Mouse (Mus musculus) forebrain, embryonic 14.5 days (tissue): ENCODE results near the gene Defb33. TPM values are rescaled to one million over a fixed set of nuclear protein-coding genes. Genes with fewer than 3 reads are reported as not detected.

Experiments
- polyA plus RNA-seq: library from polyadenylated mRNA; unstranded; fragments of >200 nt; fragmentation: Nextera tagmentation; extraction: Ambion mirVana; gene quantifications from 2 replicates; pipeline ENCODE4 v1.2.1, GENCODE M21; 2014

Defb33 gene
- polyA plus RNA-seq, 1 experiment from 2014 or later, result not detected

Other genes starting within 250 kb of the Defb33 start
- not detected in 2 replicates for gene Gm15056, start 10.0 kb downstream of the Defb33 start, polyA plus RNA-seq
- not detected in 2 replicates for gene Gm6040, start 29.4 kb downstream of the Defb33 start, polyA plus RNA-seq
- gene AY761185, start 52.0 kb downstream of the Defb33 start, polyA plus RNA-seq, result not detected in 2 replicates
- not detected in 2 replicates for gene Defa21, start 132.9 kb downstream of the Defb33 start, polyA plus RNA-seq
- gene Defa23, start 162.4 kb downstream of the Defb33 start, polyA plus RNA-seq, result not detected in 2 replicates
- gene Defa35, start 172.4 kb downstream of the Defb33 start, polyA plus RNA-seq, result not detected in 2 replicates
- not detected in 2 replicates for gene Defa25, start 191.8 kb downstream of the Defb33 start, polyA plus RNA-seq
- gene Gm14851, start 203.4 kb downstream of the Defb33 start, polyA plus RNA-seq, result not detected in 2 replicates
- gene Defa30, start 242.0 kb downstream of the Defb33 start, polyA plus RNA-seq, result not detected in 2 replicates